Mouse (Mus musculus) right cerebral cortex, postnatal 14 days (tissue): ENCODE measurements around the gene Ankrd54.

ENCODE experiments used
- DNase-seq: peaks from one replicate; pipeline ENCODE4 v3.0.0; 2022

The Ankrd54 gene

GRCm38 (mm10) chr15:79074913-79075532 lies 12.3 kb upstream of the Ankrd54 start, which contains the start of gene Eif3l:
TSS of gene Eif3l (plus strand) at chr15:79075179.
- peak; percentile 88 for DNase-seq

GRCm38 (mm10) chr15:79074446-79074845 lies 11.8 kb upstream of the Ankrd54 start:
- no peak for DNase-seq

- DNase-seq, result no peak
Measured at GRCm38 (mm10) chr15:79073752-79074151, 11.1 kb upstream of the Ankrd54 start.

GRCm38 (mm10) chr15:79071117-79072039 lies 8.7 kb upstream of the Ankrd54 start:
- no peak for DNase-seq

GRCm38 (mm10) chr15:79068416-79068815 lies 5.7 kb upstream of the Ankrd54 start:
- no peak for DNase-seq

- DNase-seq, result no peak
Measured at GRCm38 (mm10) chr15:79067631-79068030, 4.9 kb upstream of the Ankrd54 start.

GRCm38 (mm10) chr15:79066276-79066675 lies 3.6 kb upstream of the Ankrd54 start:
- no peak for DNase-seq

- DNase-seq, result no peak
Measured at GRCm38 (mm10) chr15:79065086-79065770, 2.5 kb upstream of the Ankrd54 start.

GRCm38 (mm10) chr15:79063160-79063740 lies 557 bp upstream of the Ankrd54 start:
- no peak for DNase-seq

GRCm38 (mm10) chr15:79060887-79061565 lies 1.7 kb downstream of the Ankrd54 start:
- DNase-seq, result no peak

GRCm38 (mm10) chr15:79057850-79058249 lies 4.8 kb downstream of the Ankrd54 start:
- no peak for DNase-seq

GRCm38 (mm10) chr15:79056601-79057000 lies 6.1 kb downstream of the Ankrd54 start:
- DNase-seq, result no peak

GRCm38 (mm10) chr15:79052366-79052765 lies 10.3 kb downstream of the Ankrd54 start:
- no peak for DNase-seq

GRCm38 (mm10) chr15:79051461-79052360 lies 11.0 kb downstream of the Ankrd54 start:
- no peak for DNase-seq

GRCm38 (mm10) chr15:79050964-79051363 lies 11.7 kb downstream of the Ankrd54 start:
- DNase-seq, result no peak

GRCm38 (mm10) chr15:79050160-79050845 lies 12.4 kb downstream of the Ankrd54 start:
- no peak for DNase-seq

- no peak for DNase-seq
Measured at GRCm38 (mm10) chr15:79048186-79048585, 14.5 kb downstream of the Ankrd54 start.

- no peak for DNase-seq
Measured at GRCm38 (mm10) chr15:79044837-79045236, 17.9 kb downstream of the Ankrd54 start.

- peak; percentile 57 for DNase-seq
Measured at GRCm38 (mm10) chr15:79042721-79043491, 19.8 kb downstream of the Ankrd54 start.

- no peak for DNase-seq
Measured at GRCm38 (mm10) chr15:79041585-79041984, 21.1 kb downstream of the Ankrd54 start, which contains the start of gene Galr3. TSS of gene Galr3 (plus strand) at chr15:79041885.
